Mouse (Mus musculus) common myeloid progenitor, adult 5-6 weeks (primary cell): ENCODE measurements around the gene Smad6. TPM values are rescaled to one million over a fixed set of nuclear protein-coding genes. Genes with fewer than 3 reads are reported as not detected.
A peak's percentile ranks its signal among the peaks of the same experiment; 100 is the strongest.

Experiments
- ATAC-seq: replicated peaks from 2 replicates; pipeline ENCODE4 v1.8.0; 2016; ENCODE audit warnings: low read depth, mild to moderate bottlenecking, moderate TSS enrichment, inconsistent platforms; ENCODE audit not compliant: poor library complexity, severe bottlenecking
- total RNA-seq: library from RNA; stranded (forward); fragments of 200-1000, 187-1606 nt; gene quantifications from 2 replicates; pipeline ENCODE4 v1.2.3, GENCODE M21; 2017

Gene Smad6
- total RNA-seq, 1 experiment from 2014 or later, result 0.69 TPM

- ATAC-seq, result no peak
These were observed 54.3 kb downstream of the Smad6 start for GRCm38 (mm10) chr9:63967408-63968172.

GRCm38 (mm10) chr9:63965579-63965981 lies 56.3 kb downstream of the Smad6 start:
- no peak for ATAC-seq

GRCm38 (mm10) chr9:63961881-63962280 lies 60.0 kb downstream of the Smad6 start:
- no peak for ATAC-seq

GRCm38 (mm10) chr9:63960829-63961185 lies 61.1 kb downstream of the Smad6 start:
- no peak for ATAC-seq

- peak; percentile 6; the same call in 1 of the 2 replicates for ATAC-seq
These were observed 61.7 kb downstream of the Smad6 start for GRCm38 (mm10) chr9:63959933-63960828.

GRCm38 (mm10) chr9:63959129-63959932 lies 62.5 kb downstream of the Smad6 start:
- ATAC-seq, result no peak

GRCm38 (mm10) chr9:63958337-63959030 lies 63.4 kb downstream of the Smad6 start:
- ATAC-seq, result no peak

GRCm38 (mm10) chr9:63957647-63958185 lies 64.1 kb downstream of the Smad6 start:
- no peak for ATAC-seq

- peak; percentile 86 for ATAC-seq
These were observed 65.8 kb downstream of the Smad6 start for GRCm38 (mm10) chr9:63956052-63956451.

- ATAC-seq, result no peak
These were observed 68.2 kb downstream of the Smad6 start for GRCm38 (mm10) chr9:63953691-63954090.

- no peak for ATAC-seq
These were observed 69.3 kb downstream of the Smad6 start for GRCm38 (mm10) chr9:63952591-63952990.

GRCm38 (mm10) chr9:63950357-63950756 lies 71.5 kb downstream of the Smad6 start:
- ATAC-seq, result no peak

GRCm38 (mm10) chr9:63949393-63949792 lies 72.5 kb downstream of the Smad6 start:
- no peak for ATAC-seq

GRCm38 (mm10) chr9:63942608-63942982 lies 79.3 kb downstream of the Smad6 start:
- ATAC-seq, result no peak

GRCm38 (mm10) chr9:63941747-63942607 lies 79.9 kb downstream of the Smad6 start:
- ATAC-seq, result no peak

- ATAC-seq, result no peak
These were observed 85.6 kb downstream of the Smad6 start for GRCm38 (mm10) chr9:63936256-63936655.

GRCm38 (mm10) chr9:63933068-63933467 lies 88.8 kb downstream of the Smad6 start:
- ATAC-seq, result peak; percentile 62; the same call in 1 of the 2 replicates

- ATAC-seq, result no peak
These were observed 94.4 kb downstream of the Smad6 start for GRCm38 (mm10) chr9:63927340-63928049.
